Mouse (Mus musculus) neural tube, embryonic 14.5 days (tissue): ENCODE measurements around the gene Ivd. TPM values are rescaled to one million over a fixed set of nuclear protein-coding genes. Genes with fewer than 3 reads are reported as not detected.

Source experiments
- ATAC-seq: fragments of 200-750 bp; cut with Nextera tagmentation; 2 replicates; pipeline ENCODE4 v1.8.0; 2017; ENCODE audit warnings: low read depth, mild to moderate bottlenecking, moderate TSS enrichment, moderate library complexity
- H3K27ac ChIP-seq: fragments of 300-500 bp; sonication (generic); 2 replicates; pipeline ENCODE4 v1.5.1; 2014; ENCODE audit warnings: low read depth, mild to moderate bottlenecking, control low read depth, low read length, moderate library complexity, mixed read lengths
- H3K27me3 ChIP-seq: fragments of 300-500 bp; sonication (generic); 2 replicates; pipeline ENCODE4 v1.6.1; 2014; ENCODE audit warnings: low read length; ENCODE audit not compliant: control insufficient read depth, insufficient read depth
- H3K36me3 ChIP-seq: fragments of 300-500 bp; sonication (generic); 2 replicates; pipeline ENCODE4 v1.6.1; 2014; ENCODE audit warnings: low read length, mixed read lengths; ENCODE audit not compliant: control insufficient read depth, insufficient read depth
- H3K4me1 ChIP-seq: fragments of 300-500 bp; sonication (generic); 2 replicates; pipeline ENCODE4 v1.6.1; 2014; ENCODE audit warnings: low read length; ENCODE audit not compliant: control insufficient read depth, insufficient read depth
- H3K4me2 ChIP-seq: fragments of 300-500 bp; sonication (generic); 2 replicates; pipeline ENCODE4 v1.6.1; 2014; ENCODE audit warnings: mild to moderate bottlenecking, low read depth, low read length, control low read depth
- H3K4me3 ChIP-seq: fragments of 300-500 bp; sonication (generic); 2 replicates; pipeline ENCODE4 v1.5.1; 2014; ENCODE audit warnings: low read depth, low read length, control low read depth, mixed read lengths
- H3K9ac ChIP-seq: fragments of 300-500 bp; sonication (generic); replicated peaks from 2 replicates; pipeline ENCODE4 v1.6.1; 2014; ENCODE audit warnings: low read depth, mild to moderate bottlenecking, control low read depth, low read length, mixed read lengths
- H3K9me3 ChIP-seq: fragments of 300-500 bp; sonication (generic); 2 replicates; pipeline ENCODE4 v1.6.1; 2016; ENCODE audit warnings: low read length; ENCODE audit not compliant: control insufficient read depth
- WGBS: fragments of 180-500 bp; shearing (Covaris S2); extraction: QIAGEN DNeasy Blood & Tissue Kit; methylation state at CpG from one replicate; pipeline ENCODE4 v1.1.7; 2014; 5-methylcytosine and 5-hydroxymethylcytosine counted together
- polyA plus RNA-seq: library from polyadenylated mRNA; unstranded; fragments of >200 nt; fragmentation: Nextera tagmentation; extraction: Ambion mirVana; gene quantifications from 2 replicates; pipeline ENCODE4 v1.2.1, GENCODE M21; 2014

The Ivd gene
- polyA plus RNA-seq, 1 experiment from 2014 or later, result 37.7 TPM

- Histone ChIP-seq H3K36me3 (no peaks in the 10 kb centered on the region), H3K4me3 (no peak overlapping the region), H3K27ac (no peak overlapping the region), H3K27me3 (no peaks in the 10 kb centered on the region), H3K9me3 (no peaks in the 10 kb centered on the region), H3K4me1 (peaks cover 6% of the 10 kb centered on the region; the same call in 1 of the 2 replicates), H3K9ac (no peak overlapping the region), H3K4me2 (no peak overlapping the region)
- ATAC-seq, result no peak
- 79% methylated on average over 7 of the region's 7 CpGs for WGBS
Measured at GRCm38 (mm10) chr2:118910605-118911278, 49.0 kb downstream of the Ivd start.

- H3K36me3 ChIP-seq, result 0 out of 2 replicates have a peak, but pooled peaks cover 4% of the 10 kb centered on the region
Measured at GRCm38 (mm10) chr2:118912706-118913105, 51.0 kb downstream of the Ivd start.

GRCm38 (mm10) chr2:118913551-118914276, 52.0 kb downstream of the Ivd start:
- Histone ChIP-seq H3K4me3 (no peak overlapping the region), H3K36me3 (0 out of 2 replicates have a peak, but pooled peaks cover 4% of the 10 kb centered on the region), H3K4me2 (no peak overlapping the region), H3K9ac (no peak overlapping the region), H3K4me1 (peaks cover 6% of the 10 kb centered on the region; the same call in 1 of the 2 replicates), H3K9me3 (no peaks in the 10 kb centered on the region), H3K27me3 (no peaks in the 10 kb centered on the region), H3K27ac (no peak overlapping the region)
- 61% methylated on average over 11 of the region's 11 CpGs for WGBS
- no peak for ATAC-seq

More at GRCm38 (mm10) chr2:118912706-118913105, 51.0 kb downstream of the Ivd start:
- no peak overlapping the region for H3K4me3 ChIP-seq
- WGBS, result 70% methylated on average over 8 of the region's 8 CpGs
- H3K4me1 ChIP-seq, result peaks cover 6% of the 10 kb centered on the region; the same call in 1 of the 2 replicates
- H3K27me3 ChIP-seq, result no peaks in the 10 kb centered on the region
- ATAC-seq, result no peak
- no peak overlapping the region for H3K9ac ChIP-seq
- no peaks in the 10 kb centered on the region for H3K9me3 ChIP-seq
- no peak overlapping the region for H3K4me2 ChIP-seq
- H3K27ac ChIP-seq, result no peak overlapping the region

- no peak overlapping the region for H3K27ac ChIP-seq
- H3K4me3 ChIP-seq, result no peak overlapping the region
- no peak overlapping the region for H3K4me2 ChIP-seq
- H3K9ac ChIP-seq, result no peak overlapping the region
- H3K9me3 ChIP-seq, result no peaks in the 10 kb centered on the region
- 0 out of 2 replicates have a peak, but pooled peaks cover 4% of the 10 kb centered on the region for H3K36me3 ChIP-seq
- no peaks in the 10 kb centered on the region for H3K27me3 ChIP-seq
- no peak for ATAC-seq
- peaks cover 6% of the 10 kb centered on the region; the same call in 1 of the 2 replicates for H3K4me1 ChIP-seq
- 31% methylated on average over 8 of the region's 8 CpGs for WGBS
Measured at GRCm38 (mm10) chr2:118914685-118915084, 52.9 kb downstream of the Ivd start.

- Histone ChIP-seq H3K36me3 (peaks cover 16% of the 10 kb centered on the region), H3K4me3 (no peak overlapping the region), H3K27ac (no peak overlapping the region), H3K4me2 (no peak overlapping the region), H3K9me3 (no peaks in the 10 kb centered on the region), H3K9ac (no peak overlapping the region), H3K27me3 (no peaks in the 10 kb centered on the region), H3K4me1 (peaks cover 6% of the 10 kb centered on the region; the same call in 1 of the 2 replicates)
- 92% methylated on average over 17 of the region's 17 CpGs for WGBS
- ATAC-seq, result no peak
Measured at GRCm38 (mm10) chr2:118916436-118916835, 54.7 kb downstream of the Ivd start.

GRCm38 (mm10) chr2:118918543-118918942, 56.8 kb downstream of the Ivd start:
- H3K4me2 ChIP-seq, result no peak overlapping the region
- no peak overlapping the region for H3K27ac ChIP-seq
- no peak overlapping the region for H3K4me3 ChIP-seq
- H3K9me3 ChIP-seq, result no peaks in the 10 kb centered on the region
- 61% methylated on average over 1 of the region's 1 CpGs for WGBS
- no peak for ATAC-seq
- no peaks in the 10 kb centered on the region for H3K27me3 ChIP-seq
- H3K9ac ChIP-seq, result no peak overlapping the region
- peaks cover 28% of the 10 kb centered on the region for H3K36me3 ChIP-seq
- peaks cover 3% of the 10 kb centered on the region; the same call in 1 of the 2 replicates for H3K4me1 ChIP-seq

- Histone ChIP-seq H3K9ac (no peak overlapping the region), H3K36me3 (peaks cover 32% of the 10 kb centered on the region), H3K9me3 (no peaks in the 10 kb centered on the region), H3K4me1 (no peaks in the 10 kb centered on the region), H3K4me2 (no peak overlapping the region), H3K4me3 (no peak overlapping the region), H3K27ac (no peak overlapping the region), H3K27me3 (no peaks in the 10 kb centered on the region)
- ATAC-seq, result no peak
- WGBS, result 76% methylated on average over 3 of the region's 3 CpGs
Measured at GRCm38 (mm10) chr2:118920428-118920827, 58.7 kb downstream of the Ivd start.

- H3K27ac ChIP-seq, result no peak overlapping the region
- peak; percentile 66 for ATAC-seq
- H3K4me2 ChIP-seq, result peak overlapping the region; percentile 94
- peak overlapping the region; percentile 68; the same call in 1 of the 2 replicates for H3K9ac ChIP-seq
- H3K36me3 ChIP-seq, result peaks cover 19% of the 10 kb centered on the region
- under 1% methylated on average over 6 of the region's 6 CpGs for WGBS
- no peaks in the 10 kb centered on the region for H3K9me3 ChIP-seq
- H3K27me3 ChIP-seq, result no peaks in the 10 kb centered on the region
- H3K4me3 ChIP-seq, result peak overlapping the region; percentile 50
- peaks cover 12% of the 10 kb centered on the region for H3K4me1 ChIP-seq
Measured at GRCm38 (mm10) chr2:118925952-118926351, 64.2 kb downstream of the Ivd start.
